Mouse (Mus musculus) lung, postnatal 0 days (tissue): Measurements from ENCODE around the gene Gpr132.

ENCODE experiments used
- CTCF ChIP-seq: IDR thresholded peaks from 2 replicates; pipeline ENCODE4 v1.5.1; 2016; ENCODE audit warnings: antibody characterized with exemption, mild to moderate bottlenecking
- EP300 ChIP-seq: IDR thresholded peaks from 2 replicates; pipeline ENCODE4 v1.6.1; 2016; ENCODE audit warnings: antibody characterized with exemption, mild to moderate bottlenecking, control low read depth

- TF ChIP-seq CTCF (no peak), EP300 (no peak)
These were observed 30.3 kb upstream of the Gpr132 start for GRCm38 (mm10) chr12:112898351-112898750.
